Mouse (Mus musculus): Measurements from ENCODE around the gene Map2k2.
"Not testable (repeated sequence)": the region's sequence is repeated elsewhere in the genome, so short reads cannot be mapped to it uniquely, and the experiment has no call there.

GRCm38 (mm10) chr10:81181860-81182259, 76.1 kb downstream of the Map2k2 start:
- not testable (repeated sequence) for TF ChIP-seq CTCF (IDR thresholded peaks at IDR 0.05; ENCODE audit: extremely low read depth, insufficient read depth, insufficient read length, insufficient replicate concordance); POLR2A (IDR thresholded peaks at IDR 0.05; ENCODE audit: low read depth, low read length)

Measured in spleen, adult 2 months (tissue).